Mouse (Mus musculus) limb, embryonic 14.5 days (tissue): ENCODE measurements at regions not wholly inside any gene's neighbourhood (a gene's known extent, or its start where the extent isn't known, plus 50 kb on each side); places are given as distances from the start of the nearest gene placed in this dataset.

Experiments used
- ATAC-seq: fragments of 200-750 bp; cut with Nextera tagmentation; 2 replicates; pipeline ENCODE4 v1.8.0; 2017; ENCODE audit warnings: low read depth, moderate number of reproducible peaks, moderate TSS enrichment; ENCODE audit not compliant: low FRiP score
- DNase-seq: peaks from one replicate; pipeline ENCODE4 v3.0.0-alpha.2; 2015; ENCODE audit warnings: low spot score
- H3K27ac ChIP-seq: fragments of 300-500 bp; sonication (generic); replicated peaks from 2 replicates; pipeline ENCODE4 v1.5.1; 2014; ENCODE audit warnings: low read depth, mild to moderate bottlenecking, low read length, moderate library complexity, mixed read lengths
- H3K27me3 ChIP-seq: fragments of 300-500 bp; sonication (generic); 2 replicates; pipeline ENCODE4 v1.6.1; 2014; ENCODE audit warnings: low read length, mixed read lengths; ENCODE audit not compliant: control insufficient read depth, insufficient read depth
- H3K36me3 ChIP-seq: fragments of 300-500 bp; sonication (generic); 2 replicates; pipeline ENCODE4 v1.6.1; 2014; ENCODE audit warnings: mild to moderate bottlenecking, low read length, moderate library complexity, mixed read lengths; ENCODE audit not compliant: control insufficient read depth, insufficient read depth
- H3K4me1 ChIP-seq: fragments of 300-500 bp; sonication (generic); 2 replicates; pipeline ENCODE4 v1.6.1; 2014; ENCODE audit warnings: antibody characterized with exemption, low read length, mixed read lengths; ENCODE audit not compliant: control insufficient read depth, insufficient read depth
- H3K4me2 ChIP-seq: fragments of 300-500 bp; sonication (generic); replicated peaks from 2 replicates; pipeline ENCODE4 v1.6.1; 2014; ENCODE audit warnings: low read depth, mild to moderate bottlenecking, low read length, moderate library complexity; ENCODE audit not compliant: severe bottlenecking
- H3K4me3 ChIP-seq: fragments of 300-500 bp; sonication (generic); replicated peaks from 2 replicates; pipeline ENCODE4 v1.5.1; 2014; ENCODE audit warnings: low read length
- H3K9ac ChIP-seq: fragments of 300-500 bp; sonication (generic); 2 replicates; pipeline ENCODE4 v1.6.1; 2014; ENCODE audit warnings: mild to moderate bottlenecking, low read depth, low read length, moderate library complexity; ENCODE audit not compliant: severe bottlenecking
- H3K9me3 ChIP-seq: fragments of 300-500 bp; sonication (generic); 2 replicates; pipeline ENCODE4 v1.6.1; 2016; ENCODE audit warnings: low read length; ENCODE audit not compliant: control insufficient read depth
- POLR2A ChIP-seq: fragments of 200-500 bp; IDR thresholded peaks from 2 replicates; pipeline ENCODE4 v1.8.0; 2012; ENCODE audit warnings: inconsistent platforms, mild to moderate bottlenecking, moderate library complexity, borderline replicate concordance; ENCODE audit not compliant: insufficient read depth, insufficient read length; ENCODE audit errors: extremely low read depth
- WGBS: fragments of 180-500 bp; shearing (Covaris S2); extraction: QIAGEN DNeasy Blood & Tissue Kit; methylation state at CpG from one replicate; pipeline ENCODE4 v1.1.7; 2014; 5-methylcytosine and 5-hydroxymethylcytosine counted together

- Histone ChIP-seq H3K9ac (no peak overlapping the region), H3K9me3 (no peaks in the 10 kb centered on the region), H3K36me3 (no peaks in the 10 kb centered on the region), H3K27me3 (no peaks in the 10 kb centered on the region), H3K4me1 (no peaks in the 10 kb centered on the region), H3K27ac (no peak overlapping the region), H3K4me3 (no peak overlapping the region), H3K4me2 (no peak overlapping the region)
- 96% methylated on average over 3 of the region's 3 CpGs for WGBS
- DNase-seq (no peak), ATAC-seq (no peak)
- no peak for TF ChIP-seq POLR2A
Measured at GRCm38 (mm10) chr17:89454301-89454700, 253.8 kb upstream of the Fshr start.

GRCm38 (mm10) chr17:89450724-89451123 is 250.2 kb upstream of the Fshr start:
- ATAC-seq (no peak), DNase-seq (peak; percentile 59)
- H3K9me3 ChIP-seq: no peaks in the 10 kb centered on the region
- no peak overlapping the region for H3K4me3 ChIP-seq
- H3K27me3 ChIP-seq: no peaks in the 10 kb centered on the region
- no peaks in the 10 kb centered on the region for H3K4me1 ChIP-seq
- TF ChIP-seq POLR2A: no peak
- 61% methylated on average over 4 of the region's 4 CpGs for WGBS
- no peaks in the 10 kb centered on the region for H3K36me3 ChIP-seq
- no peak overlapping the region for H3K27ac ChIP-seq
- H3K9ac ChIP-seq: no peak overlapping the region
- no peak overlapping the region for H3K4me2 ChIP-seq

- H3K9me3 ChIP-seq: no peaks in the 10 kb centered on the region
- no peak overlapping the region for H3K4me2 ChIP-seq
- H3K9ac ChIP-seq: no peak overlapping the region
- no peak for ATAC-seq
- H3K27me3 ChIP-seq: no peaks in the 10 kb centered on the region
- H3K4me3 ChIP-seq: no peak overlapping the region
- no peak for DNase-seq
- no peak for TF ChIP-seq POLR2A
- no peaks in the 10 kb centered on the region for H3K4me1 ChIP-seq
- H3K36me3 ChIP-seq: no peaks in the 10 kb centered on the region
- H3K27ac ChIP-seq: no peak overlapping the region
Measured at GRCm38 (mm10) chr17:89449391-89449790, 248.9 kb upstream of the Fshr start.

GRCm38 (mm10) chr17:89434288-89434687 is 233.8 kb upstream of the Fshr start:
- Histone ChIP-seq H3K9me3 (no peaks in the 10 kb centered on the region), H3K4me3 (no peak overlapping the region), H3K27ac (no peak overlapping the region), H3K27me3 (no peaks in the 10 kb centered on the region), H3K4me2 (no peak overlapping the region), H3K36me3 (no peaks in the 10 kb centered on the region), H3K4me1 (no peaks in the 10 kb centered on the region), H3K9ac (no peak overlapping the region)
- TF ChIP-seq POLR2A: no peak
- 67% methylated on average over 4 of the region's 4 CpGs for WGBS
- ATAC-seq (peak; percentile 65; the same call in 1 of the 2 replicates), DNase-seq (peak; percentile 40)

GRCm38 (mm10) chr17:89410026-89410425 is 209.6 kb upstream of the Fshr start:
- no peak overlapping the region for H3K4me2 ChIP-seq
- 88% methylated on average over 1 of the region's 1 CpGs for WGBS
- no peak overlapping the region for H3K4me3 ChIP-seq
- DNase-seq (no peak), ATAC-seq (no peak)
- no peak overlapping the region for H3K27ac ChIP-seq
- H3K27me3 ChIP-seq: no peaks in the 10 kb centered on the region
- no peaks in the 10 kb centered on the region for H3K36me3 ChIP-seq
- no peak for TF ChIP-seq POLR2A
- H3K9me3 ChIP-seq: no peaks in the 10 kb centered on the region
- H3K4me1 ChIP-seq: no peaks in the 10 kb centered on the region
- no peak overlapping the region for H3K9ac ChIP-seq

GRCm38 (mm10) chr17:89405589-89405988 is 205.1 kb upstream of the Fshr start:
- no peaks in the 10 kb centered on the region for H3K4me1 ChIP-seq

More at GRCm38 (mm10) chr17:89405589-89405988, 205.1 kb upstream of the Fshr start:
- no peak overlapping the region for H3K9ac ChIP-seq
- ATAC-seq: no peak
- H3K27me3 ChIP-seq: no peaks in the 10 kb centered on the region
- DNase-seq: no peak
- H3K27ac ChIP-seq: no peak overlapping the region
- H3K4me2 ChIP-seq: no peak overlapping the region
- no peaks in the 10 kb centered on the region for H3K36me3 ChIP-seq
- H3K4me3 ChIP-seq: no peak overlapping the region
- 64% methylated on average over 2 of the region's 2 CpGs for WGBS
- H3K9me3 ChIP-seq: no peaks in the 10 kb centered on the region
- no peak for TF ChIP-seq POLR2A
